Mouse (Mus musculus) cerebellum, adult 9-11 months (tissue): ENCODE measurements around the gene Atp1a2.

Experiments
- DNase-seq: peaks from one replicate; pipeline ENCODE4 v3.0.0; 2022

The Atp1a2 gene

DNA sequence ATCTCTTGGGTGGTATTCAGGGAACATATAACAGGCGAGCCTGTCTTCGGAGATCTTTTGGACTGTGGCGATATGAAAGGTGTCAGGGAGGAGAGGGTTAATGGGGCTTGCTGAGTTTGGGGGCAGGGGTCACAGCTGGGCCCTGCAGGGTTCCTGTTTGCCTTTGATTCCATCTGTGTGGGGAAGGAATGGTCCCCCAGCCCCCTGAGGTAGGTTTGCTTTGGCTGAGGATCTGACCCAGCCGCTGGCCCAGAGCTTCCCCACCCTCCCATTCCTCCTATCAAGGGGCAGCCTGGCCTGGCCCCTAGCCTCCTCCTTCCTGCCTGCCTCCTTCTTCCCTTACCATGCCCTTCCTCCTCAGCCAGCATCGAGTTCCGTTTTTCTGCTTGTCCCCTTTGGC is 5.0 kb upstream of the Atp1a2 start:
- no peak for DNase-seq

DNA sequence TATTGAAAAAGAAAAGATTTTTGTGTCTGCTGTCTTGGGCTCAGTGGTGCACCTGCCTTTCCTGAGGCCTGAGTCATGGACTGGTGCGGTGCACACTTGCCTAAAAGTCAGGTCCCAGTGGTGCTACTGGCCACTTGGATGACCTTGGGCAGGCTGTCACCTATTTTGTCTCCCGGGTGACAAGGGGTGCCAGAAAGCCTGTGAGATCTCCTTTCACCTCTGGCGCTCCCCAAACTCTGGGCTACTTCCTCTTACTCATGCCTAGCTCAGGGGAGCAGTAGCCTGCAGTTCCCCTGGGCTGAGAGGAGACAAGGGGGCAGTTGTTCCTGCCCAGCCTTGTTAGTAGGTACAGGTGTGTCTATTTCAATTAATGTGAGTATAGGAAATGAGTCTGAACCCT is 4.4 kb upstream of the Atp1a2 start:
- DNase-seq: no peak

DNA sequence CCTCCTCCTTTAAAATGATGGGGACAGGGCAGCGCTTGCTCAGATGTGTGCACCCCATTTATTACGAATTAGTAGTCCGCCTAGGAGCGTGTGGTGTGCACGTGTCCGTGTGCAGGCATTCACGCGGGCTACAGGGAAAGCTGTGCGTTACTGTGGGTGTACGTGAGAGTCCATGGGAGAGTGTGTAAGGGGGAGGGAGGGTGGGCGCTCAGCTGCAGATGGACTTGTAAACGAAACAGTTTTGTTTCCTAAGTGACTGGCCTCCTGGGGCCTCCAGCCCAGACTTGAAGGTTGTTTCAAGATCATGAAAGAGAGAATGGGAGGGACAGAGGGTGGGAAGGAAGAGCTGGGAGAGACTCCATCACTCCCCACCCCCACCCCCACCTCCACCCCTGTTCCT is 3.3 kb upstream of the Atp1a2 start:
- DNase-seq: no peak

- no peak for DNase-seq
These were observed 2.4 kb upstream of the Atp1a2 start for GRCm38 (mm10) chr1:172300247-172300646.

- DNase-seq: no peak
These were observed 1.7 kb upstream of the Atp1a2 start for GRCm38 (mm10) chr1:172299528-172299927.

- no peak for DNase-seq
These were observed 901 bp downstream of the Atp1a2 start for GRCm38 (mm10) chr1:172296816-172297510.

- DNase-seq: peak; percentile 50
These were observed 2.1 kb downstream of the Atp1a2 start for GRCm38 (mm10) chr1:172295751-172296197.

DNA sequence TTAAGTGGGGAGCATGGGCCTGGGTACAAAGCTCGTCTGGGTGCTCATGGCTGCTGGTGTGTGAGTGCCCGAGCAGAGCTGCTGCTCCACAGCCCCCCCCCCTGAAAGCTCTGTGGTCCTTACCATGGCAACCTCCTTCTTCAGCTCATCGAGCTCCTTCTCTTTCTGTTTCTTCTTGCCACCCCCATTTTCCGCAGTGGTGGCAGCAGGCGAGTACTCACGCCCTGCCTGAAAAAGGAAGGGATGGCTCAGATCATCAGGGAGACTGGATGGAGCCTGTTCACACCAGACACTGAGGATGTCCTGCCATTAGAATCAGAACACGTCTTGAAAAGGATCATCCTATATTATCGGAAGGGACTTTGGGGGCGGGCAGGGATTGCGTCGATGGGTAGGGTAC is 4.4 kb downstream of the Atp1a2 start:
- no peak for DNase-seq

DNA sequence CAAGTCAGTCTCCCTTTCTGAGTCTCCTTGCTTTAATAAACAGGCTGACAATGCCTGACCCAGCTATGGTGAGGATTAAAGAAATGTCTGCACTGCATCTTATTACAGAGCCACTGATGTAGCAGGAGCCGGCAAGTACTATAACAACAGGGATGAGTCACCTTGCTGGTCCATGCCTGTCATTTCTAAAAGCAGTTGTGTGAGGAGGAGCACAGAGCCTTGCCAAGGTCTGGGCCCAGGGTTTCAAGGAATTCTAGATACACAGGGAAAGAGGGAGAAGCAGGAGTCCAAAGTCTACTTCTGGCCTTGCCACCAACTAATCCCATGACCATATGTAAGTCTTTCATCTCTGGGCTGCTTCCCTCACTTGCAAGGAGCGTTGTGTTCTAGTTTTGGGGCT is 5.0 kb downstream of the Atp1a2 start:
- no peak for DNase-seq

GRCm38 (mm10) chr1:172289617-172289946 is 8.3 kb downstream of the Atp1a2 start:
- DNase-seq: no peak

DNA sequence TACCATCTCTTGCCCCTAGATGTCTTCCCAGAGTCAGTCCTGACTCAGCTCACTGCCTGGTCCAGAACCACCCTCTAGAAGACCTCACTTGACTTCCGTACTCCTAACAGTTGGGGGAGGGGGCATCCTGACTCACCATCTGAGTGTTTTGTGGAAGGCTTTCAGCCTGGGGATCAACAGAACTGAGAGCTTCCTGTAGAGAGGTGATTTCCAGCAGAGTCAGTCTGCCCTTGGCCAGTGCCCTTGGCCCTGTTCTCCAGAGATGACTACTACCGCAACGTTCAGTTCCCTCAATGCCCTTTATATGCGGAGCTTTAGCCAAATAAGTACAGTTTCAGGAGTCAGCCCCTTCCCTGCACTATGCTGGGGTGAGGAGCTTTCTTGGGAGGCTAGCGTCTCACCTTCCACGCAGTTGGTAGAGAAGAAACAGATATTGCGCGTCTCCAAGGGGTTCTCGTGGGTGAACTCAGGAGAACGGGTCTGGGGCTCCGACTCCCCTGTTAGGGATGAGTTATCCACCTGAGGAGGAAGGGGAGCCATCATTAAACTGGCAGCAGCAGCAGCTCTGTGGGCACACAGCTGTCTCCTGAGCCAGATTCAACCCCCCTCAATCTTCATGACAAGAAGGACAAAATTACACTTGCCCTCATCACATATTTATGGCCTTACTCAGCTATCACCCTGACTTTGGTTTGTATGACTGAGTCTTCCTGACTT is 8.8 kb downstream of the Atp1a2 start:
- DNase-seq: no peak

- no peak for DNase-seq
These were observed 11.1 kb downstream of the Atp1a2 start for GRCm38 (mm10) chr1:172286740-172287139.

DNA sequence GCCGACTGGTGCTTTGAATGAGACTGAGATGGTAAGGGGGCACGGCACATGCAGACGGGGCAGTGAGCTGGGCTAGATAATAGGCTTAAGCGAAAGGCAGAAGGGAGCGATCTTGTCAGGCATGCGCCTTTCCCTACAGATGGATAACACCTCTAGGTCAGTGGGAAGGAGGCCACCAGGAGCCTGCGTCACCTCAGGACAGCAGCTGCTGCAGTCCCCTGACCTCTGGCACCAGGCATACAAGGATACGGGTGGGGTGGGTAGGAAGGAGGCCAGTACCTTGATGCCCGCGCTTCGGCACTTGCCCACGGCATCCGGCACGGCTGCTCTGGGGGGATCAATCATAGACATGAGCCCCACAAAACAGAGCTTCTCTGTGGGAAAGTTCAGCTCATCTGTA is 13.6 kb downstream of the Atp1a2 start:
- no peak for DNase-seq

- no peak for DNase-seq
These were observed 14.8 kb downstream of the Atp1a2 start for GRCm38 (mm10) chr1:172283073-172283472.

- no peak for DNase-seq
These were observed 16.2 kb downstream of the Atp1a2 start for GRCm38 (mm10) chr1:172281522-172282254.

- no peak for DNase-seq
These were observed 17.9 kb downstream of the Atp1a2 start for GRCm38 (mm10) chr1:172279768-172280509.

- DNase-seq: no peak
These were observed 19.5 kb downstream of the Atp1a2 start for GRCm38 (mm10) chr1:172278328-172278727.

GRCm38 (mm10) chr1:172277172-172277571 is 20.7 kb downstream of the Atp1a2 start:
- DNase-seq: no peak

DNA sequence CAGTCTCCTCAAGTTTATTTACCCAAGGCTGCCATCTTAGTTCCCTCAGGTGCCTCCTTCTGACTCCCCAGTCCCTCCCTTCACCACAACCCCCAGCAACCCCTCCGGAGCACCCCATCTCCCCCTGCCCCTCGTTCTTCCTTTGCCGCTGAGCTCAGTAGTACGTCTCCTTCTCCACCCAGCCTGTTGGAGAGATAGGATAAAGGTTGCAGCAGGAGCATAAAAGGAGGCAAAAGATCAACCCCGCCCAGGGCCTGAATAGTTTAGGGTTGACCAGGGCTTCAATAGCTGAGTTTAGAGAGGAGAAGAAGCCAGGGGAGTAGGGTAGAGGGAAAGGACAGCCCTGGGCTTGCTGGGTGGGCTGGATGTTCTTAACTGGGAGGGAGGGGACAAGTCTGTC is 23.3 kb downstream of the Atp1a2 start:
- no peak for DNase-seq

GRCm38 (mm10) chr1:172274116-172274515 is 23.7 kb downstream of the Atp1a2 start:
- DNase-seq: no peak

DNA sequence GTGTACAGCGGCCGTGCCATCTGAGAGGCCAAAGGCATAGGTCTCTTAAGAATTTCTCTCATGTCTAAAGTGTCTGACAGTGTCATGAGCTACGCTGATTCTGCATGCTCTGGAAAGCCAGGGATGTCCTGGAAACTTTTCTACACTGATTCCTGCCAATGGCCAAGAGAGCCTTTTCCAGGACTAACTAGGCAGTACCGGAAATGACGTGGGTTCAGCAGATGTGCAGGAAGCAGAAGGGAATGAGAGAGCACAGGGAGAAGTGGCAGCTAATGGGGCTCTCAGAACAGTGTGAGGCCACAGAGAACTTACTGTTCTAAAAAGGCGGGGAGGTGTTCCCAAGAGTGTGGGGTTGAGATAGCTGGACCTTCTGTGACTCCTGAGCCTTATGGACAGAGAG is 24.5 kb downstream of the Atp1a2 start:
- no peak for DNase-seq

DNA sequence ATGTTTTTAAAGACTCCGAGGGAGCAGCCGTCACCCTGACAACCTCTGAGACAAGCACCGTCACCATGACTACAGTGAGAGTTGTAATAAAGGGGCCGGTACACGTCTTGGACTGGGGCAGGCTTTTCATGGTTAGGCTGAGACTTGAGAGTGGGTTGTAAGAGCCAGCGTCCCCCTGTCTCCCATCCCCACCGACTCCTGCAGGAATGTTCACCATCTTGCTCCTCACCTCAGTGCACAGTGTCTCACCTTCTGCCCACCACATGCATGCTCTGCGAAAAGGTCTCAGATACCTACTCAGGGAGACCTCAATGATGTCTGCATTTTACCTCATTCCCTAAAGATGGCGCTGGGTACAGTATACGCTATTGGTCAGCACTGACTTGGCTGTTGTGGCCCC is 26.1 kb downstream of the Atp1a2 start:
- no peak for DNase-seq

GRCm38 (mm10) chr1:172271208-172271607 is 26.7 kb downstream of the Atp1a2 start:
- no peak for DNase-seq
